Mouse (Mus musculus) heart, embryonic 14.5 days (tissue): Measurements from ENCODE around the gene Preb. TPM values are rescaled to one million over a fixed set of nuclear protein-coding genes. Genes with fewer than 3 reads are reported as not detected.

Experiments used
- ATAC-seq: fragments of 200-750 bp; cut with Nextera tagmentation; 2 replicates; pipeline ENCODE4 v1.8.0; 2017; ENCODE audit warnings: low read depth, moderate TSS enrichment; ENCODE audit not compliant: insufficient number of reproducible peaks, insufficient read depth, low FRiP score
- H3K27ac ChIP-seq, 2 experiments: fragments of 200-500 bp in 1 of 2; fragments of 300-500 bp in 1 of 2; sonication (generic) in 1 of 2; replicated peaks in 1 of 2; 2 replicates each; pipeline ENCODE4 v1.5.1; 2012 to 2014; ENCODE audit warnings: low read depth in 2 of 2, low read length in 2 of 2, control low read depth in 1 of 2, mild to moderate bottlenecking in 1 of 2, mixed read lengths in 1 of 2; ENCODE audit not compliant: control insufficient read depth in 1 of 2, insufficient read depth in 1 of 2
- H3K27me3 ChIP-seq: fragments of 300-500 bp; sonication (generic); 2 replicates; pipeline ENCODE4 v1.6.1; 2014; ENCODE audit warnings: mild to moderate bottlenecking, low read length, control low read depth; ENCODE audit not compliant: control insufficient read depth, insufficient read depth
- H3K36me3 ChIP-seq: fragments of 300-500 bp; sonication (generic); 2 replicates; pipeline ENCODE4 v1.6.1; 2014; ENCODE audit warnings: mild to moderate bottlenecking, control low read depth, low read length, mixed read lengths; ENCODE audit not compliant: control insufficient read depth, insufficient read depth
- H3K4me1 ChIP-seq, 2 experiments: fragments of 200-500 bp in 1 of 2; fragments of 300-500 bp in 1 of 2; sonication (generic) in 1 of 2; 2 replicates each; pipeline ENCODE4 v1.6.1; 2012 to 2014; ENCODE audit warnings: low read length in 2 of 2, control low read depth in 1 of 2, mixed read lengths in 1 of 2; ENCODE audit not compliant: control insufficient read depth in 2 of 2, insufficient read depth in 2 of 2
- H3K4me2 ChIP-seq: fragments of 300-500 bp; sonication (generic); 2 replicates; pipeline ENCODE4 v1.6.1; 2014; ENCODE audit warnings: mild to moderate bottlenecking, low read length
- H3K4me3 ChIP-seq, 2 experiments: fragments of 200-500 bp in 1 of 2; fragments of 300-500 bp in 1 of 2; sonication (generic) in 1 of 2; 2 replicates each; pipeline ENCODE4 v1.5.1; 2012 to 2014; ENCODE audit warnings: low read length in 2 of 2, mild to moderate bottlenecking in 2 of 2, control low read depth in 1 of 2, low read depth in 1 of 2, moderate library complexity in 1 of 2; ENCODE audit not compliant: control insufficient read depth in 1 of 2, insufficient read depth in 1 of 2
- H3K9ac ChIP-seq: fragments of 300-500 bp; sonication (generic); 2 replicates; pipeline ENCODE4 v1.6.1; 2014; ENCODE audit warnings: mild to moderate bottlenecking, low read length
- H3K9me3 ChIP-seq: fragments of 300-500 bp; sonication (generic); 2 replicates; pipeline ENCODE4 v1.6.1; 2016; ENCODE audit warnings: low read length, control low read depth; ENCODE audit not compliant: control insufficient read depth
- WGBS: fragments of 180-500 bp; shearing (Covaris S2); extraction: QIAGEN DNeasy Blood & Tissue Kit; methylation state at CpG from one replicate; pipeline ENCODE4 v1.1.7; 2014; 5-methylcytosine and 5-hydroxymethylcytosine counted together
- polyA plus RNA-seq: library from polyadenylated mRNA; unstranded; fragments of >200 nt; fragmentation: Nextera tagmentation; extraction: Ambion mirVana; gene quantifications from 2 replicates; pipeline ENCODE4 v1.2.1, GENCODE M21; 2014

Preb gene
- polyA plus RNA-seq, 1 experiment from 2014 or later, result 59.5 TPM

GRCm38 (mm10) chr5:30930121-30930520, 30.0 kb downstream of the Preb start:
- WGBS, result 47% methylated on average over 4 of the region's 4 CpGs
- no peaks in the 10 kb centered on the region for H3K9me3 ChIP-seq
- no peak for ATAC-seq

GRCm38 (mm10) chr5:30927945-30928529, 32.1 kb downstream of the Preb start:
- H3K9me3 ChIP-seq, result no peaks in the 10 kb centered on the region
- 40% methylated on average over 7 of the region's 7 CpGs for WGBS
- no peak overlapping the region; a peak in 1 of 4 replicates for H3K4me3 ChIP-seq
- peaks cover under 1 to 6% of the 10 kb centered on the region in 2 experiments; a peak in 2 of 4 replicates for H3K4me1 ChIP-seq
- ATAC-seq, result no peak
- H3K9ac ChIP-seq, result no peak overlapping the region
- no peaks in the 10 kb centered on the region for H3K27me3 ChIP-seq
- no peak overlapping the region for H3K27ac ChIP-seq
- peak overlapping the region; percentile 55 for H3K4me2 ChIP-seq
- H3K36me3 ChIP-seq, result no peaks in the 10 kb centered on the region

More at GRCm38 (mm10) chr5:30930121-30930520, 30.0 kb downstream of the Preb start:
- H3K9ac ChIP-seq, result no peak overlapping the region
- no peak overlapping the region for H3K27ac ChIP-seq
- no peaks in the 10 kb centered on the region for H3K27me3 ChIP-seq
- no peak overlapping the region for H3K4me3 ChIP-seq
- no peak overlapping the region for H3K4me2 ChIP-seq
- no peaks in the 10 kb centered on the region for H3K36me3 ChIP-seq
- H3K4me1 ChIP-seq, result peaks cover 0 to 6% of the 10 kb centered on the region in 2 experiments; a peak in 2 of 4 replicates

- Histone ChIP-seq H3K27ac (no peak overlapping the region), H3K27me3 (no peaks in the 10 kb centered on the region), H3K4me3 (no peak overlapping the region), H3K4me2 (no peak overlapping the region), H3K9ac (no peak overlapping the region), H3K9me3 (no peaks in the 10 kb centered on the region), H3K4me1 (peaks cover 14 to 18% of the 10 kb centered on the region in 2 experiments), H3K36me3 (peaks cover under 1% of the 10 kb centered on the region)
- ATAC-seq, result no peak
- WGBS, result 68% methylated on average over 2 of the region's 2 CpGs
These were observed 34.1 kb downstream of the Preb start for GRCm38 (mm10) chr5:30926073-30926472.

GRCm38 (mm10) chr5:30925217-30925616, 34.9 kb downstream of the Preb start:
- Histone ChIP-seq H3K4me3 (no peak overlapping the region), H3K36me3 (peaks cover 9% of the 10 kb centered on the region), H3K9ac (no peak overlapping the region), H3K27ac (no peak overlapping the region), H3K4me1 (peaks cover 11 to 26% of the 10 kb centered on the region in 2 experiments), H3K27me3 (no peaks in the 10 kb centered on the region), H3K4me2 (no peak overlapping the region), H3K9me3 (no peaks in the 10 kb centered on the region)
- no peak for ATAC-seq
- 89% methylated on average over 5 of the region's 5 CpGs for whole genome bisulfite sequencing

GRCm38 (mm10) chr5:30924614-30925013, 35.5 kb downstream of the Preb start:
- Histone ChIP-seq H3K4me2 (no peak overlapping the region), H3K9ac (no peak overlapping the region), H3K4me3 (no peak overlapping the region), H3K27ac (no peak overlapping the region), H3K4me1 (peaks cover 11 to 26% of the 10 kb centered on the region in 2 experiments), H3K9me3 (no peaks in the 10 kb centered on the region), H3K36me3 (peaks cover 15% of the 10 kb centered on the region), H3K27me3 (no peaks in the 10 kb centered on the region)
- ATAC-seq, result no peak
- 68% methylated on average over 8 of the region's 8 CpGs for WGBS

GRCm38 (mm10) chr5:30923119-30923518, 37.0 kb downstream of the Preb start:
- no peak for ATAC-seq
- Histone ChIP-seq H3K27ac (no peak overlapping the region), H3K27me3 (no peaks in the 10 kb centered on the region)

GRCm38 (mm10) chr5:30922581-30923041, 37.5 kb downstream of the Preb start:
- no peak for ATAC-seq
- H3K36me3 ChIP-seq, result peaks cover 35% of the 10 kb centered on the region
- no peaks in the 10 kb centered on the region for H3K27me3 ChIP-seq
- no peak overlapping the region for H3K27ac ChIP-seq
- H3K9ac ChIP-seq, result peak overlapping the region; percentile 76
- no peak overlapping the region for H3K4me3 ChIP-seq
- H3K9me3 ChIP-seq, result no peaks in the 10 kb centered on the region
- H3K4me2 ChIP-seq, result peak overlapping the region; percentile 89
- peaks cover 11 to 26% of the 10 kb centered on the region in 2 experiments for H3K4me1 ChIP-seq
- WGBS, result 36% methylated on average over 10 of the region's 10 CpGs

More at GRCm38 (mm10) chr5:30923119-30923518, 37.0 kb downstream of the Preb start:
- Histone ChIP-seq H3K9ac (no peak overlapping the region), H3K9me3 (no peaks in the 10 kb centered on the region), H3K4me1 (peaks cover 11 to 26% of the 10 kb centered on the region in 2 experiments), H3K4me2 (peak overlapping the region; percentile 89; the same call in 1 of the 2 replicates), H3K4me3 (no peak overlapping the region), H3K36me3 (peaks cover 30% of the 10 kb centered on the region)
- WGBS, result 78% methylated on average over 6 of the region's 6 CpGs
